Mouse (Mus musculus) stomach, postnatal 0 days (tissue): ENCODE data around the gene Usp50.

Experiments used
- CTCF ChIP-seq: IDR thresholded peaks from 2 replicates; pipeline ENCODE4 v1.5.1; 2016; ENCODE audit warnings: antibody characterized with exemption, low read depth, mild to moderate bottlenecking, moderate library complexity
- EP300 ChIP-seq: optimal IDR thresholded peaks from 2 replicates; pipeline ENCODE3; 2016; ENCODE audit warnings: antibody characterized with exemption

GRCm38 (mm10) chr2:126673317-126674242 lies 109.7 kb downstream of the Usp50 start:
- TF ChIP-seq CTCF (no peak), EP300 (no peak)
